Mouse (Mus musculus): ENCODE data around the gene Tmem132e. TPM values are rescaled to one million over a fixed set of nuclear protein-coding genes. Genes with fewer than 3 reads are reported as not detected.

Gene Tmem132e
- polyA plus RNA-seq, 1 experiment from 2014 or later = 2.8 TPM

GRCm38 (mm10) chr11:82452516-82452915 is 63.8 kb downstream of the Tmem132e start:
- H3K9ac ChIP-seq = no peak overlapping the region
- no peak overlapping the region for H3K27ac ChIP-seq
- ATAC-seq (replicated peaks) = no peak
- peaks cover 19% of the 10 kb centered on the region for H3K4me1 ChIP-seq
- WGBS = 28% methylated on average over 5 of the region's 5 CpGs
- H3K27me3 ChIP-seq (replicated peaks) = no peaks in the 10 kb centered on the region
- H3K4me3 ChIP-seq = no peak overlapping the region
- H3K36me3 ChIP-seq (replicated peaks) = no peaks in the 10 kb centered on the region
- H3K4me2 ChIP-seq = no peak overlapping the region
- H3K9me3 ChIP-seq = no peaks in the 10 kb centered on the region

GRCm38 (mm10) chr11:82453230-82453629 is 64.5 kb downstream of the Tmem132e start:
- 0 out of 2 replicates have a peak, but pooled peaks have one; percentile 50 for ATAC-seq (replicated peaks)
- 55% methylated on average over 7 of the region's 7 CpGs for WGBS
- Histone ChIP-seq H3K36me3 (replicated peaks) (no peaks in the 10 kb centered on the region), H3K27ac (0 out of 2 replicates have a peak overlapping the region, but pooled peaks have one; percentile 1), H3K4me1 (peaks cover 19% of the 10 kb centered on the region), H3K27me3 (replicated peaks) (no peaks in the 10 kb centered on the region), H3K9ac (no peak overlapping the region), H3K9me3 (no peaks in the 10 kb centered on the region), H3K4me3 (no peak overlapping the region), H3K4me2 (no peak overlapping the region)

- 81% methylated on average over 7 of the region's 7 CpGs for WGBS
- Histone ChIP-seq H3K36me3 (replicated peaks) (no peaks in the 10 kb centered on the region), H3K9me3 (no peaks in the 10 kb centered on the region), H3K4me2 (no peak overlapping the region), H3K27ac (no peak overlapping the region), H3K27me3 (replicated peaks) (no peaks in the 10 kb centered on the region), H3K4me1 (no peaks in the 10 kb centered on the region), H3K9ac (no peak overlapping the region), H3K4me3 (no peak overlapping the region)
- no peak for ATAC-seq (replicated peaks)
These were observed 72.6 kb downstream of the Tmem132e start for GRCm38 (mm10) chr11:82461326-82461725.

GRCm38 (mm10) chr11:82465536-82465935 is 76.8 kb downstream of the Tmem132e start:
- Histone ChIP-seq H3K9me3 (no peaks in the 10 kb centered on the region), H3K4me3 (no peak overlapping the region), H3K9ac (no peak overlapping the region), H3K36me3 (replicated peaks) (no peaks in the 10 kb centered on the region), H3K27ac (no peak overlapping the region), H3K4me1 (0 out of 2 replicates have a peak, but pooled peaks cover 5% of the 10 kb centered on the region), H3K4me2 (no peak overlapping the region), H3K27me3 (replicated peaks) (no peaks in the 10 kb centered on the region)
- no peak for ATAC-seq (replicated peaks)
- 91% methylated on average over 9 of the region's 9 CpGs for WGBS

- no peak overlapping the region for H3K4me3 ChIP-seq
- 0 out of 2 replicates have a peak, but pooled peaks have one; percentile 39 for ATAC-seq (replicated peaks)
- H3K4me1 ChIP-seq = 0 out of 2 replicates have a peak, but pooled peaks cover 6% of the 10 kb centered on the region
- H3K27me3 ChIP-seq (replicated peaks) = no peaks in the 10 kb centered on the region
- 66% methylated on average over 7 of the region's 7 CpGs for WGBS
- H3K9me3 ChIP-seq = no peaks in the 10 kb centered on the region
- no peak overlapping the region for H3K27ac ChIP-seq
- no peak overlapping the region for H3K4me2 ChIP-seq
- no peak overlapping the region for H3K9ac ChIP-seq
- H3K36me3 ChIP-seq (replicated peaks) = no peaks in the 10 kb centered on the region
These were observed 78.5 kb downstream of the Tmem132e start for GRCm38 (mm10) chr11:82467218-82467617.

- 75% methylated on average over 1 of the region's 1 CpGs for whole genome bisulfite sequencing
- H3K27me3 ChIP-seq (replicated peaks) = no peaks in the 10 kb centered on the region
- no peak overlapping the region for H3K4me3 ChIP-seq
- no peak for ATAC-seq (replicated peaks)
- no peak overlapping the region for H3K4me2 ChIP-seq
- H3K9me3 ChIP-seq = no peaks in the 10 kb centered on the region
- H3K4me1 ChIP-seq = peaks cover 19% of the 10 kb centered on the region
- no peak overlapping the region for H3K27ac ChIP-seq
- H3K36me3 ChIP-seq (replicated peaks) = no peaks in the 10 kb centered on the region
- no peak overlapping the region for H3K9ac ChIP-seq
These were observed 82.4 kb downstream of the Tmem132e start for GRCm38 (mm10) chr11:82471076-82471475.

- Histone ChIP-seq H3K27me3 (replicated peaks) (no peaks in the 10 kb centered on the region), H3K9ac (no peak overlapping the region), H3K4me3 (no peak overlapping the region), H3K4me1 (peaks cover 17% of the 10 kb centered on the region), H3K9me3 (no peaks in the 10 kb centered on the region), H3K27ac (peak overlapping the region; percentile 18), H3K36me3 (replicated peaks) (no peaks in the 10 kb centered on the region), H3K4me2 (no peak overlapping the region)
- ATAC-seq (replicated peaks) = peak; percentile 66; the same call in 1 of the 2 replicates
- 20% methylated on average over 12 of the region's 12 CpGs for WGBS
These were observed 84.5 kb downstream of the Tmem132e start for GRCm38 (mm10) chr11:82473137-82473621.

- Histone ChIP-seq H3K36me3 (replicated peaks) (no peaks in the 10 kb centered on the region), H3K9me3 (no peaks in the 10 kb centered on the region), H3K4me2 (no peak overlapping the region), H3K9ac (no peak overlapping the region), H3K4me1 (peaks cover 24% of the 10 kb centered on the region), H3K4me3 (no peak overlapping the region), H3K27ac (no peak overlapping the region), H3K27me3 (replicated peaks) (no peaks in the 10 kb centered on the region)
- WGBS = 67% methylated on average over 4 of the region's 4 CpGs
- no peak for ATAC-seq (replicated peaks)
These were observed 87.4 kb downstream of the Tmem132e start for GRCm38 (mm10) chr11:82476092-82476491.

GRCm38 (mm10) chr11:82477412-82477811 is 88.7 kb downstream of the Tmem132e start:
- Histone ChIP-seq H3K27ac (no peak overlapping the region), H3K9ac (no peak overlapping the region), H3K9me3 (no peaks in the 10 kb centered on the region), H3K36me3 (replicated peaks) (no peaks in the 10 kb centered on the region), H3K27me3 (replicated peaks) (no peaks in the 10 kb centered on the region), H3K4me1 (peaks cover 21% of the 10 kb centered on the region), H3K4me3 (no peak overlapping the region), H3K4me2 (no peak overlapping the region)
- ATAC-seq (replicated peaks) = no peak
- 82% methylated on average over 3 of the region's 3 CpGs for WGBS

GRCm38 (mm10) chr11:82480941-82481340 is 92.2 kb downstream of the Tmem132e start:
- H3K4me3 ChIP-seq = no peak overlapping the region
- no peaks in the 10 kb centered on the region for H3K36me3 ChIP-seq (replicated peaks)
- no peak overlapping the region for H3K4me2 ChIP-seq
- H3K27me3 ChIP-seq (replicated peaks) = no peaks in the 10 kb centered on the region
- H3K9me3 ChIP-seq = no peaks in the 10 kb centered on the region
- H3K27ac ChIP-seq = no peak overlapping the region
- no peak for ATAC-seq (replicated peaks)
- peaks cover 10% of the 10 kb centered on the region for H3K4me1 ChIP-seq
- no peak overlapping the region for H3K9ac ChIP-seq
- 76% methylated on average over 3 of the region's 3 CpGs for WGBS

GRCm38 (mm10) chr11:82487359-82488086 is 98.8 kb downstream of the Tmem132e start:
- no peak overlapping the region for H3K27ac ChIP-seq
- H3K9me3 ChIP-seq = no peaks in the 10 kb centered on the region
- no peak overlapping the region for H3K4me2 ChIP-seq
- WGBS = 19% methylated on average over 8 of the region's 8 CpGs
- no peak overlapping the region for H3K9ac ChIP-seq
- no peaks in the 10 kb centered on the region for H3K36me3 ChIP-seq (replicated peaks)
- H3K4me1 ChIP-seq = peaks cover 11% of the 10 kb centered on the region
- no peak for ATAC-seq (replicated peaks)
- no peaks in the 10 kb centered on the region for H3K27me3 ChIP-seq (replicated peaks)
- no peak overlapping the region for H3K4me3 ChIP-seq

- Histone ChIP-seq H3K4me3 (no peak overlapping the region), H3K36me3 (replicated peaks) (no peaks in the 10 kb centered on the region), H3K9me3 (no peaks in the 10 kb centered on the region), H3K27me3 (replicated peaks) (no peaks in the 10 kb centered on the region), H3K4me1 (peaks cover 11% of the 10 kb centered on the region), H3K27ac (no peak overlapping the region), H3K4me2 (no peak overlapping the region), H3K9ac (no peak overlapping the region)
- no peak for ATAC-seq (replicated peaks)
- 97% methylated on average over 3 of the region's 3 CpGs for WGBS
These were observed 102.2 kb downstream of the Tmem132e start for GRCm38 (mm10) chr11:82490896-82491295.

Data from midbrain, embryonic 15.5 days (tissue).